Mouse (Mus musculus) bone marrow, adult 2 months (tissue): ENCODE results near the gene Nmt1.

Experiments
- CTCF ChIP-seq: fragments of 200-500 bp; IDR thresholded peaks from 2 replicates; pipeline ENCODE4 v1.5.1; 2011; ENCODE audit warnings: low read length, control low read depth; ENCODE audit not compliant: control insufficient read depth, insufficient read depth
- POLR2A ChIP-seq: fragments of 200-500 bp; IDR thresholded peaks from 2 replicates; pipeline ENCODE4 v1.6.1; 2011; ENCODE audit warnings: low read depth, mild to moderate bottlenecking, control low read depth, low read length, borderline replicate concordance; ENCODE audit not compliant: control insufficient read depth

DNA sequence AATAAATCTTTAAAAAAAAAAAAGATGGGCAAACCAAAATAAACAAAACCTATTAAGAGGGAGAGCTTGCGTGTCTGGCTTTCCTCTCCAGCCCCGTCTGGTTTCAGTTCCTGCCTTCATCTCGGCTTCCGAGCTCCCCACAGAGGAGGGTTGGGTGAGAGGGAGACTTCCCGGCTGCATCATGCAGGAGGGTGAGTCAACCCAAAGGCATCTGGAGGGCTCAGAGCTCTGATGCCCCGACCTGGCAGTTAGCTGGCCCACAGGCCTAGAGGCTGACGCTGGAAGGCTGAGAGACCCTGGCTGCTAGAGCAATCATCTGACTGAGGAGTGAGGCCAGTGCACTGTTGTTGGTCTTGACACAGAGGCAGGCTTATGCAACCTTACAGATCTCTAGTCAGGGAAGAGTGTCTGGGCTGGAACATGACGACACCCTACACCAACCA, 23.3 kb downstream of the Nmt1 start:
- no peak for TF ChIP-seq POLR2A
- no peak for TF ChIP-seq CTCF
